Mouse (Mus musculus): ENCODE measurements around the gene Sema5a. TPM values are rescaled to one million over a fixed set of nuclear protein-coding genes. Genes with fewer than 3 reads are reported as not detected.

Sema5a gene
- polyA plus RNA-seq, 1 experiment from 2014 or later: 15.7 TPM

GRCm38 (mm10) chr15:32718293-32718963 is 473.8 kb downstream of the Sema5a start:
- WGBS: 40% methylated on average over 4 of the region's 4 CpGs
- no peak overlapping the region for H3K27ac ChIP-seq (ENCODE audit: low read depth, low read length)
- H3K9me3 ChIP-seq (ENCODE audit: control insufficient read depth, low read length): no peaks in the 10 kb centered on the region
- H3K27me3 ChIP-seq (ENCODE audit: control insufficient read depth, insufficient read depth, low read length): no peaks in the 10 kb centered on the region
- no peak overlapping the region for H3K4me2 ChIP-seq (ENCODE audit: low read depth, low read length)
- H3K4me1 ChIP-seq (ENCODE audit: control insufficient read depth, insufficient read depth, low read length): no peaks in the 10 kb centered on the region
- H3K4me3 ChIP-seq (ENCODE audit: low read depth, low read length): no peak overlapping the region
- H3K9ac ChIP-seq (replicated peaks; ENCODE audit: low read depth, low read length): no peak overlapping the region
- ATAC-seq (ENCODE audit: low read depth): peak; percentile 99
- H3K36me3 ChIP-seq (ENCODE audit: control insufficient read depth, insufficient read depth, low read length): no peaks in the 10 kb centered on the region

- no peaks in the 10 kb centered on the region for H3K4me1 ChIP-seq (ENCODE audit: control insufficient read depth, insufficient read depth, low read length)
- H3K4me3 ChIP-seq (ENCODE audit: low read depth, low read length): no peak overlapping the region
- H3K27me3 ChIP-seq (ENCODE audit: control insufficient read depth, insufficient read depth, low read length): no peaks in the 10 kb centered on the region
- peak; percentile 58 for ATAC-seq (ENCODE audit: low read depth)
- no peak overlapping the region for H3K4me2 ChIP-seq (ENCODE audit: low read depth, low read length)
- no peak overlapping the region for H3K27ac ChIP-seq (ENCODE audit: low read depth, low read length)
- no peak overlapping the region for H3K9ac ChIP-seq (replicated peaks; ENCODE audit: low read depth, low read length)
- no peaks in the 10 kb centered on the region for H3K9me3 ChIP-seq (ENCODE audit: control insufficient read depth, low read length)
- 90% methylated on average over 1 of the region's 1 CpGs for WGBS
- H3K36me3 ChIP-seq (ENCODE audit: control insufficient read depth, insufficient read depth, low read length): no peaks in the 10 kb centered on the region
These were observed 474.3 kb downstream of the Sema5a start for GRCm38 (mm10) chr15:32718964-32719311.

- H3K4me1 ChIP-seq (ENCODE audit: control insufficient read depth, insufficient read depth, low read length): no peaks in the 10 kb centered on the region
- no peak overlapping the region for H3K4me2 ChIP-seq (ENCODE audit: low read depth, low read length)
- H3K27me3 ChIP-seq (ENCODE audit: control insufficient read depth, insufficient read depth, low read length): no peaks in the 10 kb centered on the region
- H3K9ac ChIP-seq (replicated peaks; ENCODE audit: low read depth, low read length): no peak overlapping the region
- H3K27ac ChIP-seq (ENCODE audit: low read depth, low read length): no peak overlapping the region
- H3K36me3 ChIP-seq (ENCODE audit: control insufficient read depth, insufficient read depth, low read length): no peaks in the 10 kb centered on the region
- ATAC-seq (ENCODE audit: low read depth): peak; percentile 82
- H3K9me3 ChIP-seq (ENCODE audit: control insufficient read depth, low read length): no peaks in the 10 kb centered on the region
- WGBS: 36% methylated on average over 3 of the region's 3 CpGs
- no peak overlapping the region for H3K4me3 ChIP-seq (ENCODE audit: low read depth, low read length)
These were observed 486.2 kb downstream of the Sema5a start for GRCm38 (mm10) chr15:32730839-32731238.

Other genes starting within 250 kb of the Sema5a start
- gene Tas2r119, start 67.5 kb upstream of the Sema5a start, polyA plus RNA-seq (2014; fragmentation: Nextera tagmentation; extraction: Ambion mirVana): not detected in 2 replicates

Data from neural tube, embryonic 14.5 days (tissue).